Mouse (Mus musculus) brain, embryonic 14.5 days (tissue): ENCODE results near the gene Elf5.

Source experiments
- CTCF ChIP-seq: fragments of 200-500 bp; IDR thresholded peaks from 2 replicates; pipeline ENCODE4 v1.5.1; 2012; ENCODE audit warnings: inconsistent platforms, mild to moderate bottlenecking, moderate library complexity, borderline replicate concordance; ENCODE audit not compliant: insufficient read depth, insufficient read length; ENCODE audit errors: extremely low read depth
- POLR2A ChIP-seq: fragments of 200-500 bp; IDR thresholded peaks from 2 replicates; pipeline ENCODE4 v1.6.1; 2012; ENCODE audit warnings: mild to moderate bottlenecking, inconsistent platforms, borderline replicate concordance; ENCODE audit not compliant: poor library complexity, insufficient read depth, insufficient read length, severe bottlenecking; ENCODE audit errors: extremely low read depth

DNA sequence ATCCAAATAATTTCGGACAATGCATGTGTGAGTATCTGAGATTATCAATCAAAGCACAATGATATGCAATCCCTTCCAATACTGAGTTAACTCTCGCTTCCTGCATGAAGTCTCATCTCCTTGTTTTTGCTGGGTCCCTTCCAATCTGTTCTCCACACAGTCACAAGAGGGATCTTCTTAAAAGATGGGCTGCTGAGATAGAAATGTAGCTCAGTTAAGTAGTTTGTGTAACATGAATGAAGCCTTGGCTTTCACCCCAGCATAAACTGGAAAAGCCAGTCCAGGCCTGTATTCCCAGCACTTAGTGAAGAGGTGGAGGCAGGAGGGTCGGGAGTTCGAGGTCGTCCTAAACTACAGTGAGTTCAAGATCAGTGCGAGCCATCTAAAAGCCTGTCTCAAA lies 34.8 kb downstream of the Elf5 start:
- no peak for TF ChIP-seq CTCF
- TF ChIP-seq POLR2A, result no peak
